Mouse (Mus musculus) midbrain, postnatal 0 days (tissue): ENCODE data around the gene She. TPM values are rescaled to one million over a fixed set of nuclear protein-coding genes. Genes with fewer than 3 reads are reported as not detected.

Experiments used
- ATAC-seq: fragments of 200-750 bp; cut with Nextera tagmentation; 2 replicates; pipeline ENCODE4 v1.8.0; 2017; ENCODE audit warnings: moderate number of reproducible peaks, mild to moderate bottlenecking, moderate TSS enrichment, moderate library complexity; ENCODE audit not compliant: low FRiP score
- DNase-seq: peaks from one replicate; pipeline ENCODE4 v3.0.0-alpha.2; 2015; ENCODE audit warnings: low spot score
- H3K27ac ChIP-seq: fragments of 300-500 bp; sonication (generic); 2 replicates; pipeline ENCODE4 v1.5.1; 2014; ENCODE audit warnings: low read depth, mild to moderate bottlenecking, low read length, mixed read lengths
- H3K27me3 ChIP-seq: fragments of 300-500 bp; sonication (generic); 2 replicates; pipeline ENCODE4 v1.6.1; 2014; ENCODE audit warnings: low read length, control low read depth, mixed read lengths; ENCODE audit not compliant: insufficient read depth
- H3K36me3 ChIP-seq: fragments of 300-500 bp; sonication (generic); 2 replicates; pipeline ENCODE4 v1.6.1; 2014; ENCODE audit warnings: low read length, control low read depth, mixed read lengths; ENCODE audit not compliant: insufficient read depth
- H3K4me1 ChIP-seq: fragments of 300-500 bp; sonication (generic); 2 replicates; pipeline ENCODE4 v1.6.1; 2014; ENCODE audit warnings: mild to moderate bottlenecking, control low read depth, antibody characterized with exemption, low read length, mixed read lengths; ENCODE audit not compliant: insufficient read depth
- H3K4me2 ChIP-seq: fragments of 300-500 bp; sonication (generic); 2 replicates; pipeline ENCODE4 v1.6.1; 2014; ENCODE audit warnings: low read depth, mild to moderate bottlenecking, low read length, mixed read lengths; ENCODE audit not compliant: poor library complexity, severe bottlenecking
- H3K4me3 ChIP-seq: fragments of 300-500 bp; sonication (generic); 2 replicates; pipeline ENCODE4 v1.5.1; 2014; ENCODE audit warnings: low read depth, mild to moderate bottlenecking, low read length, moderate library complexity
- H3K9ac ChIP-seq: fragments of 300-500 bp; sonication (generic); replicated peaks from 2 replicates; pipeline ENCODE4 v1.6.1; 2014; ENCODE audit warnings: mild to moderate bottlenecking, low read length, moderate library complexity, mixed read lengths; ENCODE audit not compliant: poor library complexity, severe bottlenecking
- H3K9me3 ChIP-seq: fragments of 300-500 bp; sonication (generic); 2 replicates; pipeline ENCODE4 v1.6.1; 2016; ENCODE audit warnings: low read length, control low read depth
- CTCF ChIP-seq: IDR thresholded peaks from 2 replicates; pipeline ENCODE4 v1.5.1; 2016; ENCODE audit warnings: antibody characterized with exemption, mild to moderate bottlenecking
- WGBS: fragments of 180-500 bp; shearing (Covaris S2); extraction: QIAGEN DNeasy Blood & Tissue Kit; methylation state at CpG from one replicate; pipeline ENCODE4 v1.1.7; 2014; 5-methylcytosine and 5-hydroxymethylcytosine counted together
- polyA plus RNA-seq: library from polyadenylated mRNA; unstranded; fragments of >200 nt; fragmentation: Nextera tagmentation; extraction: Ambion mirVana; gene quantifications from 2 replicates; pipeline ENCODE4 v1.2.1, GENCODE M21; 2015
- total RNA-seq: library from RNA; depleted of rRNA; stranded (reverse); fragments of >200 nt; gene quantifications from 2 replicates; pipeline ENCODE4 v1.2.3, GENCODE M21; 2014

She gene
- total and polyA plus RNA-seq, 2 experiments from 2014 or later, result 1.0 to 1.8 TPM

GRCm38 (mm10) chr3:89863716-89864509 lies 32.7 kb downstream of the She start:
- 75% methylated on average over 9 of the region's 9 CpGs for WGBS
- H3K27me3 ChIP-seq, result no peaks in the 10 kb centered on the region

GRCm38 (mm10) chr3:89865020-89865419 lies 33.9 kb downstream of the She start:
- ATAC-seq (no peak), DNase-seq (no peak)
- Histone ChIP-seq H3K27me3 (no peaks in the 10 kb centered on the region), H3K4me1 (no peaks in the 10 kb centered on the region; the same call in 1 of the 2 replicates), H3K9me3 (no peaks in the 10 kb centered on the region), H3K4me2 (no peak overlapping the region), H3K4me3 (no peak overlapping the region), H3K36me3 (no peaks in the 10 kb centered on the region), H3K9ac (no peak overlapping the region), H3K27ac (no peak overlapping the region)
- WGBS, result 49% methylated on average over 6 of the region's 6 CpGs
- TF ChIP-seq CTCF, result no peak

More at GRCm38 (mm10) chr3:89863716-89864509, 32.7 kb downstream of the She start:
- Histone ChIP-seq H3K36me3 (no peaks in the 10 kb centered on the region), H3K4me3 (no peak overlapping the region), H3K4me1 (no peaks in the 10 kb centered on the region; the same call in 1 of the 2 replicates), H3K4me2 (no peak overlapping the region), H3K9me3 (no peaks in the 10 kb centered on the region), H3K27ac (no peak overlapping the region), H3K9ac (no peak overlapping the region)
- ATAC-seq (no peak), DNase-seq (no peak)
- no peak for TF ChIP-seq CTCF

- ATAC-seq (no peak), DNase-seq (no peak)
- no peak for TF ChIP-seq CTCF
- 68% methylated on average over 4 of the region's 4 CpGs for WGBS
- H3K4me1 ChIP-seq, result no peaks in the 10 kb centered on the region; the same call in 1 of the 2 replicates
- no peak overlapping the region for H3K9ac ChIP-seq
- no peak overlapping the region for H3K27ac ChIP-seq
- no peaks in the 10 kb centered on the region for H3K36me3 ChIP-seq
- no peaks in the 10 kb centered on the region for H3K9me3 ChIP-seq
- no peaks in the 10 kb centered on the region for H3K27me3 ChIP-seq
- no peak overlapping the region for H3K4me3 ChIP-seq
- no peak overlapping the region for H3K4me2 ChIP-seq
Observed at GRCm38 (mm10) chr3:89865764-89866163, 34.6 kb downstream of the She start.

- Histone ChIP-seq H3K27me3 (no peaks in the 10 kb centered on the region), H3K9me3 (no peaks in the 10 kb centered on the region), H3K9ac (no peak overlapping the region), H3K4me2 (no peak overlapping the region), H3K36me3 (no peaks in the 10 kb centered on the region), H3K4me1 (no peaks in the 10 kb centered on the region; the same call in 1 of the 2 replicates), H3K27ac (no peak overlapping the region), H3K4me3 (no peak overlapping the region)
- ATAC-seq (peak; percentile 69; the same call in 1 of the 2 replicates), DNase-seq (peak; percentile 88)
- no peak for TF ChIP-seq CTCF
- 52% methylated on average over 3 of the region's 4 CpGs for WGBS
Observed at GRCm38 (mm10) chr3:89867651-89868050, 36.5 kb downstream of the She start.

- H3K4me1 ChIP-seq, result no peaks in the 10 kb centered on the region; the same call in 1 of the 2 replicates
- no peak overlapping the region for H3K4me3 ChIP-seq
- H3K27ac ChIP-seq, result no peak overlapping the region
- H3K27me3 ChIP-seq, result no peaks in the 10 kb centered on the region
- H3K9ac ChIP-seq, result no peak overlapping the region
- no peak overlapping the region for H3K4me2 ChIP-seq
- peak; percentile 65 for DNase-seq
- no peaks in the 10 kb centered on the region for H3K36me3 ChIP-seq
- WGBS, result 23% methylated on average over 7 of the region's 7 CpGs
- peak; percentile 47; the same call in 1 of the 2 replicates for ATAC-seq
- TF ChIP-seq CTCF, result no peak
- H3K9me3 ChIP-seq, result no peaks in the 10 kb centered on the region
Observed at GRCm38 (mm10) chr3:89868357-89868756, 37.2 kb downstream of the She start.

GRCm38 (mm10) chr3:89868956-89869355 lies 37.8 kb downstream of the She start:
- Histone ChIP-seq H3K4me3 (no peak overlapping the region), H3K9me3 (no peaks in the 10 kb centered on the region), H3K4me2 (no peak overlapping the region), H3K27ac (no peak overlapping the region), H3K27me3 (no peaks in the 10 kb centered on the region), H3K9ac (no peak overlapping the region), H3K36me3 (no peaks in the 10 kb centered on the region), H3K4me1 (no peaks in the 10 kb centered on the region; the same call in 1 of the 2 replicates)
- no peak for TF ChIP-seq CTCF
- DNase-seq, result no peak
- WGBS, result 54% methylated on average over 9 of the region's 9 CpGs
- no peak for ATAC-seq
